Mouse (Mus musculus) brain, embryonic 14.5 days (tissue): ENCODE results near the gene Hdlbp.
A peak's percentile ranks its signal among the peaks of the same experiment; 100 is the strongest.

Source experiments
- CTCF ChIP-seq: fragments of 200-500 bp; IDR thresholded peaks from 2 replicates; pipeline ENCODE4 v1.5.1; 2012; ENCODE audit warnings: inconsistent platforms, mild to moderate bottlenecking, moderate library complexity, borderline replicate concordance; ENCODE audit not compliant: insufficient read depth, insufficient read length; ENCODE audit errors: extremely low read depth
- POLR2A ChIP-seq: fragments of 200-500 bp; IDR thresholded peaks from 2 replicates; pipeline ENCODE4 v1.6.1; 2012; ENCODE audit warnings: mild to moderate bottlenecking, inconsistent platforms, borderline replicate concordance; ENCODE audit not compliant: poor library complexity, insufficient read depth, insufficient read length, severe bottlenecking; ENCODE audit errors: extremely low read depth

DNA sequence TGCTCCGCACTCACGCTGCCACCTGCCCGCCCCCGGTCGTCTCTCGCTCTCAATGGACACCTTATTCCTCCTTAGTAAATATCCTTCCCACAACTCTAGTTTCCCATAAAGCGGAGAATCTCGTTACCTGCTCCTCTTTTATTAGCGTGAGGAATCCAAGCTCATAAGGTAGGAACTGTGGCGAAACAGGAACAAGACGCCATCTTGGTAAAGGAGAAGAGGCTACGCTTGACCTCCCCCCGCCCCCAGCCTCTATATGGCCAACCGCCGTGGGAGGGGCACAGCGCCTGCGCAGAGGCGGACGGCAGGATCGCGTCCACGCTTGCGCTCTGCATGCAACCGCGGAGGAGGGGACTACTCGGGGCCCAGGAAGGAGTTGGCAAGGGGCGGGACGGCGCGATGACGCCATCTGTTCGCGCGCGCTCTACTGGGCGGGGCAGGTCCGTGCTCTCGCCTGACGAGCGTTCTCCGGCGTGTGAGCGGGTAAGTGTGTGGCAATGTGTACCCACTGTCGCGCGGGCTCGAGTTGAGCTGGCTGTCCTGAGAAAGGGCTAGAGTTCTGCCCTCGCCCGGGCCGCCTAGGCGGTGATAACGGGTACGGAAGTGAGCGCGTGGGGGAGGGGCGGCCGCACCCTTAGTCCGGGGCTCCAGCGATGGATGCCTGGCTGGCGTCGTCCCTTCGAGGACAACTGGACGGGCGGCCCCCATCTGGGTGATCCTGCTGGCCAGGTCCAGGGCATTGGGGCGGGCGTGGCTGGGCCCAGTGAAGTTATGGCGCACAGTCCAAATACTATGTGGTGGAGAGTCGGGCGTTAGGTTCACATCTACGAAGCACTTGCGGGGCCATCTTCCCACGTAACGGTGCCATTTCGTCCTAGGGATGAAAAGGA is at the start of gene Hdlbp:
- TF ChIP-seq CTCF (no peak), POLR2A (peak; percentile 74; the same call in 1 of the 2 replicates)
